Mouse (Mus musculus): ENCODE data around the gene Dnajb3. TPM values are rescaled to one million over a fixed set of nuclear protein-coding genes. Genes with fewer than 3 reads are reported as not detected.
"Not testable (repeated sequence)": the region's sequence is repeated elsewhere in the genome, so short reads cannot be mapped to it uniquely, and the experiment has no call there.

Dnajb3 gene
- polyA plus RNA-seq, 1 experiment from 2014 or later = 16.4 TPM

GRCm38 (mm10) chr1:88206843-88207479, 1.4 kb upstream of the Dnajb3 start:
- no peak for ATAC-seq (ENCODE audit: low FRiP score, low read depth)
- Histone ChIP-seq H3K4me3 (no peak overlapping the region), H3K27me3 (replicated peaks) (no peaks in the 10 kb centered on the region), H3K9me3 (peaks cover 7% of the 10 kb centered on the region), H3K36me3 (no peaks in the 10 kb centered on the region), H3K9ac (no peak overlapping the region), H3K4me2 (replicated peaks) (no peak overlapping the region), H3K4me1 (peaks cover 5% of the 10 kb centered on the region; the same call in 1 of the 2 replicates), H3K27ac (no peak overlapping the region)
- WGBS = 76% methylated on average over 2 of the region's 2 CpGs

- Histone ChIP-seq H3K4me1 (peaks cover 4% of the 10 kb centered on the region; the same call in 1 of the 2 replicates), H3K9me3 (no peaks in the 10 kb centered on the region), H3K9ac (no peak within 1 kb of the TSS), H3K36me3 (no peaks in the 10 kb centered on the region), H3K27ac (no peak within 1 kb of the TSS), H3K27me3 (replicated peaks) (0 out of 2 replicates have a peak, but pooled peaks cover 3% of the 10 kb centered on the region), H3K4me3 (no peak within 1 kb of the TSS), H3K4me2 (replicated peaks) (no peak within 1 kb of the TSS)
- ATAC-seq (ENCODE audit: low FRiP score, low read depth) = no peak
- WGBS = 84% methylated on average over 7 of the region's 7 CpGs
Measured at GRCm38 (mm10) chr1:88200456-88200855, 5.1 kb downstream of the Dnajb3 start, which contains the start of gene Ugt1a2. Gene Ugt1a2, plus strand, starts transcription at chr1:88200601.

GRCm38 (mm10) chr1:88199996-88200395, 5.6 kb downstream of the Dnajb3 start:
- Histone ChIP-seq H3K9ac (no peak overlapping the region), H3K4me3 (no peak overlapping the region), H3K4me2 (replicated peaks) (no peak overlapping the region), H3K36me3 (no peaks in the 10 kb centered on the region), H3K27me3 (replicated peaks) (0 out of 2 replicates have a peak, but pooled peaks cover 3% of the 10 kb centered on the region), H3K27ac (no peak overlapping the region), H3K4me1 (no peaks in the 10 kb centered on the region), H3K9me3 (no peaks in the 10 kb centered on the region)
- WGBS = 82% methylated on average over 2 of the region's 2 CpGs
- no peak for ATAC-seq (ENCODE audit: low FRiP score, low read depth)

- no peak for ATAC-seq (ENCODE audit: low FRiP score, low read depth)
- no peaks in the 10 kb centered on the region for H3K9me3 ChIP-seq
- no peaks in the 10 kb centered on the region for H3K36me3 ChIP-seq
- 0 out of 2 replicates have a peak, but pooled peaks cover 3% of the 10 kb centered on the region for H3K27me3 ChIP-seq (replicated peaks)
- H3K4me2 ChIP-seq (replicated peaks) = no peak overlapping the region
- WGBS = 77% methylated on average over 3 of the region's 3 CpGs
- H3K4me3 ChIP-seq = no peak overlapping the region
- H3K9ac ChIP-seq = no peak overlapping the region
- H3K27ac ChIP-seq = no peak overlapping the region
- H3K4me1 ChIP-seq = no peaks in the 10 kb centered on the region
Measured at GRCm38 (mm10) chr1:88197443-88197842, 8.1 kb downstream of the Dnajb3 start.

GRCm38 (mm10) chr1:88195687-88196086, 9.9 kb downstream of the Dnajb3 start:
- Histone ChIP-seq H3K4me2 (replicated peaks) (no peak overlapping the region), H3K36me3 (no peaks in the 10 kb centered on the region), H3K4me3 (no peak overlapping the region), H3K27ac (no peak overlapping the region), H3K4me1 (no peaks in the 10 kb centered on the region), H3K9ac (no peak overlapping the region), H3K9me3 (no peaks in the 10 kb centered on the region), H3K27me3 (replicated peaks) (0 out of 2 replicates have a peak, but pooled peaks cover 3% of the 10 kb centered on the region)
- WGBS = 77% methylated on average over 1 of the region's 1 CpGs
- ATAC-seq (ENCODE audit: low FRiP score, low read depth) = no peak

GRCm38 (mm10) chr1:88192136-88192535, 13.4 kb downstream of the Dnajb3 start:
- H3K4me1 ChIP-seq = no peaks in the 10 kb centered on the region
- H3K36me3 ChIP-seq = no peaks in the 10 kb centered on the region
- WGBS = 68% methylated on average over 3 of the region's 3 CpGs
- no peak overlapping the region for H3K9ac ChIP-seq
- no peaks in the 10 kb centered on the region for H3K27me3 ChIP-seq (replicated peaks)
- no peaks in the 10 kb centered on the region for H3K9me3 ChIP-seq
- no peak overlapping the region for H3K27ac ChIP-seq
- H3K4me3 ChIP-seq = no peak overlapping the region
- no peak overlapping the region for H3K4me2 ChIP-seq (replicated peaks)
- ATAC-seq (ENCODE audit: low FRiP score, low read depth) = no peak

GRCm38 (mm10) chr1:88186325-88186935, 19.2 kb downstream of the Dnajb3 start:
- Histone ChIP-seq H3K36me3 (no peaks in the 10 kb centered on the region), H3K27me3 (replicated peaks) (no peaks in the 10 kb centered on the region), H3K4me2 (replicated peaks) (no peak overlapping the region), H3K4me1 (no peaks in the 10 kb centered on the region), H3K4me3 (no peak overlapping the region), H3K27ac (no peak overlapping the region), H3K9me3 (no peaks in the 10 kb centered on the region), H3K9ac (no peak overlapping the region)
- 90% methylated on average over 5 of the region's 5 CpGs for WGBS
- no peak for ATAC-seq (ENCODE audit: low FRiP score, low read depth)

GRCm38 (mm10) chr1:88179657-88180056, 25.9 kb downstream of the Dnajb3 start:
- H3K9me3 ChIP-seq = peaks cover 10% of the 10 kb centered on the region; the same call in 1 of the 2 replicates
- no peak overlapping the region for H3K9ac ChIP-seq
- no peak overlapping the region for H3K4me3 ChIP-seq
- no peak for ATAC-seq (ENCODE audit: low FRiP score, low read depth)
- H3K4me2 ChIP-seq (replicated peaks) = no peak overlapping the region
- H3K27me3 ChIP-seq (replicated peaks) = no peaks in the 10 kb centered on the region
- H3K4me1 ChIP-seq = no peaks in the 10 kb centered on the region
- WGBS = 92% methylated on average over 1 of the region's 1 CpGs
- no peaks in the 10 kb centered on the region for H3K36me3 ChIP-seq
- no peak overlapping the region for H3K27ac ChIP-seq

- not testable (repeated sequence) for H3K4me3 ChIP-seq; H3K36me3 ChIP-seq; H3K27ac ChIP-seq; H3K4me1 ChIP-seq; H3K9ac ChIP-seq; H3K4me2 ChIP-seq (replicated peaks); H3K27me3 ChIP-seq (replicated peaks); H3K9me3 ChIP-seq; ATAC-seq (ENCODE audit: low FRiP score, low read depth)
- 91% methylated on average over 5 of the region's 7 CpGs for WGBS
Measured at GRCm38 (mm10) chr1:88172190-88172589, 33.4 kb downstream of the Dnajb3 start.

GRCm38 (mm10) chr1:88165711-88166110, 39.9 kb downstream of the Dnajb3 start, which contains the start of gene Ugt1a5:
Gene Ugt1a5, plus strand, starts transcription at chr1:88166012.
- no peak for ATAC-seq (ENCODE audit: low FRiP score, low read depth)
- Histone ChIP-seq H3K9me3 (no peaks in the 10 kb centered on the region), H3K9ac (no peak within 1 kb of the TSS), H3K27ac (no peak within 1 kb of the TSS), H3K36me3 (no peaks in the 10 kb centered on the region), H3K27me3 (replicated peaks) (no peaks in the 10 kb centered on the region), H3K4me3 (no peak within 1 kb of the TSS), H3K4me1 (no peaks in the 10 kb centered on the region), H3K4me2 (replicated peaks) (no peak within 1 kb of the TSS)
- WGBS = 81% methylated on average over 5 of the region's 5 CpGs

- Histone ChIP-seq H3K27me3 (replicated peaks) (no peaks in the 10 kb centered on the region), H3K4me1 (no peaks in the 10 kb centered on the region), H3K36me3 (no peaks in the 10 kb centered on the region), H3K9ac (no peak overlapping the region), H3K9me3 (no peaks in the 10 kb centered on the region), H3K4me3 (no peak overlapping the region), H3K27ac (no peak overlapping the region), H3K4me2 (replicated peaks) (no peak overlapping the region)
- 88% methylated on average over 2 of the region's 2 CpGs for WGBS
- no peak for ATAC-seq (ENCODE audit: low FRiP score, low read depth)
Measured at GRCm38 (mm10) chr1:88158430-88158829, 47.2 kb downstream of the Dnajb3 start.
